Mouse (Mus musculus): ENCODE data around the gene Mark3.

Mark3 gene

GRCm38 (mm10) chr12:111560286-111560685 lies 14.0 kb upstream of the Mark3 start:
- DNase-seq (ENCODE audit: low spot score), result no peak

DNA sequence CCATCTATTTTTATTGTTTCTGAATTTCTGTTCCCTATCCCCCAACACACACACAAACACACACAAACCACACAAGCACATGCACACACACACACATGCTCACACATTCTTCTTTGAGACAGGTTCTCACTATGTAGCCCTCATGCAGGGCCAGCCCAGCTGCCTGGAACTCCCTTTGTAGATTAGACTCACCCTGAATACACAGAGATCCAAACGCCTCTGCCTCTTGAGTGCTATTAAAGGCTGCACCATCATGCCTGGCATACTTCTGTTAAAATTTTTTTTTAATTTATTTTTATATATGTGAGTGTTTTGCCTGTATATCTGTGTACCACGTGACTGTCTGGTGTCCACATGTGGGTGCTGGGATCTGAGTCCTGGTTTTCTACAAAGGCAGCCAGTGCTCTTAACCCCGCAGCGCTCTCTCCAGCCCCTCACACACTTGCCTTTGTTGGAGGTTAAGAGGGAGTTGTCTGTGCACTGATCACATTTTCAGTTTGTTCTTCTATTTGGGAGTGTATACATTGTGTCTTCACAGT lies 12.0 kb upstream of the Mark3 start:
- DNase-seq (ENCODE audit: low spot score), result no peak

DNA sequence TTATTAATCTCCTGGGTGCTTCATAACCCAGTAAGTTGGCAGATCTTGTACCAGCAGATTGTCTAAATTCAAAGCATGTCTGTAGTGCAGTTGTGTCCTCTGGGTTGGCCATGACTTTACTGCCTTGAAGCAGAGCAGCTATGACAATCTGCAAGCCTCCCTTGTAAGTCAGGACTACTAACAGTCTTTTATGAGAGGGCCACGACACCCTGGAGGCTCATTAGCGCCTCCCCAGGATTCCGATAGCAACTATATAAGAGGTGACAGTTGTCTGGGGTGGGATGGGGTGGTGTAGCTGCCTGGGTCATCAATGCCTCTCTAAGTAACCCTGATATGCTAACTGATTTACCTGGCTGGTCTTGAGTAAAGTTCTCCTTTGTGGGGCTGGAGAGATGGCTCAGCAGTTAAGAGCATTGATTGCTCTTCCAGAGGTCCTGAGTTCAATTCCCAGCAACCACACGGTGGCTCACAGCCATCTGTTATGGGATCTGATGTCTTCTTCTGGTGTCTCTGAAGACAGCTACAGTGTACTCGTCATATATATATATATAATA lies 11.2 kb upstream of the Mark3 start:
- DNase-seq (ENCODE audit: low spot score), result no peak

- DNase-seq (ENCODE audit: low spot score), result no peak
Observed at GRCm38 (mm10) chr12:111565363-111565762, 9.0 kb upstream of the Mark3 start.

DNA sequence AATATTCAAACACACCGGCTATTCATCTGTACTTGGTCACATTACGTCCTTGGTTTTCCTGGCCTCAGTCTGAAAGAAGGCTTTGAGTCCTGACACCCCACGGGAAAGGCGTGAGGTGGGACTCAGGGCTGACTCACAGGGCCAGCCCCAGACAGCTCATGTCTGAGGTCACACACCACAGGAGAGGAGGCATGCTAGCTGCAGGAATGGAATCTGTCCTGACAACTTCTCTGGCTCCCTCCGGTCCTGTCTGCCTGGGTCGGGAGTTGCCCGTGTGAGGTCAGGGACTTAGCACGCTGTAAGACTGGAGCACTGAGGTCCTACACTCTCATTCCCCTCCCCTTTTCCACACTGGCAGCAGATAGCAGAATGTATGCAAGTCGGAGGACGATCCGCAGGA lies 5.5 kb upstream of the Mark3 start:
- DNase-seq (ENCODE audit: low spot score), result peak; percentile 48

DNA sequence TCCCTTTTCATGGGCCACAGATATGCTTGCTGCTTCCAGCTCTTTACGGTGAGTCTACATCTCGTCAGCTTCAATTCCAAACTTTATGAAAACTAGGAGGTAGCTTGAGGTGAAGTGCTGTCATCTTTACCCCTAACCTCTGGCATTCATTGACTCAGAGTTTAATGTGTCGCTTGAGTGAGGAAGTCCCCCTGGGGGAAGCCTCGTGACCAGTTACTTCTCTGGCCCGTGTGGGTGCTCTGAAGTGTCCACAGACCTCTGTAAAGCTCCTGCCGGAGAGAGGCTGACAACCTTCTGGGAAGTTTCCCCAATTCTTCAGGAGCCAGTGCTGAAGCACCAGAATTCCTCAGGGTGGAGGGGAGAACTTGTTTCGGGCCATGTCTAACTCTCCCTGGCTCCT lies 1.9 kb upstream of the Mark3 start:
- DNase-seq (ENCODE audit: low spot score), result no peak

DNA sequence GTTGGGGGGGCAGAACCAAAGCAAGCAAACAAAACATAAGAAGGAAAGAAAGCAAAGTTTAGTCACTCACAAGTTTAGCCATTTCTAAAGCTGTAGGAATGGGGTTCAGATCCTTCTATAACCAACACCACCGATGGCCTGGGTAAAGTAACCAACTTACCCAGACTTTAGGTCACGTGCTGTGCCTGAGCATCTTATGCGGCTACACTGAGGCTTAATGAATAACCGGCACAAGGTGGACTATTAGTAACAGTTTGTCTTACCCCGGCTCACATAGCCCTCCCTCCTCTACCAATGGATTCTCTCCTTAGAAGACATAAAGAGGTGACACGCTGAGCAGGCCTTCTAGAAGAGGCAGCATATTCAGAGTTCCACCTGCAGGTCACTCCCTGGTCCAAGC lies 1.0 kb upstream of the Mark3 start:
- DNase-seq (ENCODE audit: low spot score), result no peak

DNA sequence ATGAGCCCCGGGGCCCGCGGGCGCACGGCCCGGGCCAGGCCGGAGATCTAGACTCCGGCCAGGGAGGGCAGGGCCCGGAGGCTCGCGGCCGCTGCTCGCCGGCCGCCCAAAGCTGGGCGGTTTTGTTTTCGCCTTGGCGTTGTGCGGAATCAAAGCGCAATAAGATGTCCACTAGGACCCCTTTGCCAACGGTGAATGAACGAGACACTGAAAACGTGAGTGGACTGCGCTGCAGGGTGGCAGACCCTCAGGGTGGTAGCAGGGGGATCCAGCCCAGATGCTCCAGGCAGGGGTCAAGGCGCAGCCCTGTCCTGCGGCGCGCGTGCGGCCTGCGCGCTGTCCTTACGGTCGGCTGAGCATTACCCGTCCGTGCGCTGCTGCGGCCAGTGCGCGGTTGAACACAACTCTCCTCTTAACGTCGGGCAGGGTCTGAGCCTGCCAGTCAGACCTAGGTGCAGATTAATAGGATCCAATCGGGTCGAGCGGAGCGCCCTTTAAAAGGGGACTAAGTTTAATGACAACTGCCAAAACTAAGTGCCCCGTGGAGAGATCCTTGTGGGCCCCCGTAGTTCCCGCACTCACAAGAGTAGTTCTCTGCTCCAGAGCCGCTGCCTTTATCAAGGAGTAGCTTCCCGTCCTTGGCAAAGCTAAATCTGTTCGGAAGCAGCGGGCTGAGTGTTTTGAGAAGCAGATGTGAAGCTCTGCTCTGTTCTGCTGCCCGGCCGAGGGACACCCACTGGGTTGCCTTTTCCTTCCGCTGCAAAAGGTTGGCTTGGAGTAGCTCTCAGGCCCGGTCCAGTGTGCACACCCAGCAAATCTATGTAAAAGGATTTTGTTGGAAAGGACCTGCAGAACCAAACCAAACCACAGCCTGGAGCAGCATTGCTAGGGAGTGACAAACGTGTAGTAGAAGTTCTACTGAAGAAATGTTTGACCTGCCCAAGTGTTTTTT lies 840 bp downstream of the Mark3 start:
- peak; percentile 31 for DNase-seq (ENCODE audit: low spot score)

GRCm38 (mm10) chr12:111583058-111583457 lies 8.7 kb downstream of the Mark3 start:
- DNase-seq (ENCODE audit: low spot score), result no peak

GRCm38 (mm10) chr12:111584401-111584800 lies 10.1 kb downstream of the Mark3 start:
- no peak for DNase-seq (ENCODE audit: low spot score)

- DNase-seq (ENCODE audit: low spot score), result no peak
Observed at GRCm38 (mm10) chr12:111587252-111587651, 12.9 kb downstream of the Mark3 start.

DNA sequence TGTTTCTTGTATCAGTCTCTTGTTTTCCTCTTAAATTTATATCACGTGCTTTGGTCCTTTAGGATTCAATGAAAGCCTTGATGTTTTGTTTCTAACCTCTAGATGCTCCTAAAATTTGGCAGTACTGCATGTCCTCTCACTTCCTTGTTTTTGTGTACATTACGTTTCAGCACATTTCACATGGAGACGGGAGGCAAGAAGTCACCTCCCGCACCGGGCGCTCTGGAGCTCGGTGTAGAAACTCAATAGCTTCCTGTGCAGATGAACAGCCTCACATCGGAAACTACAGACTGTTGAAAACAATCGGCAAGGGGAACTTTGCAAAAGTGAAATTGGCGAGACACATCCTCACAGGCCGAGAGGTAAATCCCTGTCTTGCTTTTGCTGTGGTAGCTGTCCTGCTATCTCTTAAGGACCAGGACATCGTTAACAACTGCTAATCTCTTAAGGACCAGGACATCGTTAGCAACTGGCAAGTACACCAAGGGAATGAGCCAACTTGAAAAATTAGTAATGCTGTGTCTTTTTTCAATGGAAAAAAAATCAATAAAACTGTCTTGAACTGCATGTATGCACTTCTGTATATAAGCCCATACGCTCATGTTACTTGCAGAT lies 18.2 kb downstream of the Mark3 start:
- no peak for DNase-seq (ENCODE audit: low spot score)

GRCm38 (mm10) chr12:111593775-111594174 lies 19.5 kb downstream of the Mark3 start:
- no peak for DNase-seq (ENCODE audit: low spot score)

GRCm38 (mm10) chr12:111597310-111597709 lies 23.0 kb downstream of the Mark3 start:
- no peak for DNase-seq (ENCODE audit: low spot score)

DNA sequence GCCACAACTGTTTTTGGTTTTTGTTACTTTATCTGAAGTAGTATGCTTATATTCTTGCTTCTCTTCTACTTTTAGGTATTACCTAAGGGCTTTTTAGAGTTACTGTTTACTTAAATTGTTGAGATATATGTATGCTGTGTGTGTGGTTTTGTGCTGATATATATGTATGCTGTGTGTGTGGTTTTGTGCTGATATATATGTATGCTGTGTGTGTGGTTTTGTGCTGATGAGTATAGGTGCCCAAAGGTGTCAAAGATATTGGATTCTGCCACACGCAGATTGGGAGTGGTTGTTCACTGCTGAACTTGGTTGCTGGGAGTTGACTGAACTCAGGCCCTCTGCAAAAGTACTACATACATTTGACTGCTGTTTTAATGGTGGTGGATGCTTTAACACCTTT lies 24.6 kb downstream of the Mark3 start:
- no peak for DNase-seq (ENCODE audit: low spot score)

- no peak for DNase-seq (ENCODE audit: low spot score)
Observed at GRCm38 (mm10) chr12:111599640-111600039, 25.3 kb downstream of the Mark3 start.

GRCm38 (mm10) chr12:111603871-111604270 lies 29.5 kb downstream of the Mark3 start:
- no peak for DNase-seq (ENCODE audit: low spot score)

GRCm38 (mm10) chr12:111605619-111606018 lies 31.3 kb downstream of the Mark3 start:
- DNase-seq (ENCODE audit: low spot score), result no peak

DNA sequence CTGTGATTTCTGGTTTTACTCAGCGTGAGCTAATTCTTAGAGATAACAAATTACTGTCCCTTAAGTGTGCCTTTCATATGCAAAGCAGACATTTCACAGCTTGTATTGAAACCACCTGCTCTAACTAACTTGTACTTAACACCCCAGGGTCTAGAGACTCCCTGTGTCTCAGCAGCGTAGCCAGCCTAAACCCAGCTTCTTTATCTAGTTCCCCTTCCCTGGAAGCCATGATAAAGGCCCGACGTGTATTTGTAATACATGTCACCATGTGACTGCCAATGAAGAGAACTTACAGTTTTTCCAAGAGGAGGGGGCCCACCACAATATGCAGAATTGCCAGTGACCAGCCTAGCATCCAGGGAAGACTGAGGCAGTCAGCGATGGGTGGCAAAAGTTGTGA lies 33.7 kb downstream of the Mark3 start:
- DNase-seq (ENCODE audit: low spot score), result no peak

DNA sequence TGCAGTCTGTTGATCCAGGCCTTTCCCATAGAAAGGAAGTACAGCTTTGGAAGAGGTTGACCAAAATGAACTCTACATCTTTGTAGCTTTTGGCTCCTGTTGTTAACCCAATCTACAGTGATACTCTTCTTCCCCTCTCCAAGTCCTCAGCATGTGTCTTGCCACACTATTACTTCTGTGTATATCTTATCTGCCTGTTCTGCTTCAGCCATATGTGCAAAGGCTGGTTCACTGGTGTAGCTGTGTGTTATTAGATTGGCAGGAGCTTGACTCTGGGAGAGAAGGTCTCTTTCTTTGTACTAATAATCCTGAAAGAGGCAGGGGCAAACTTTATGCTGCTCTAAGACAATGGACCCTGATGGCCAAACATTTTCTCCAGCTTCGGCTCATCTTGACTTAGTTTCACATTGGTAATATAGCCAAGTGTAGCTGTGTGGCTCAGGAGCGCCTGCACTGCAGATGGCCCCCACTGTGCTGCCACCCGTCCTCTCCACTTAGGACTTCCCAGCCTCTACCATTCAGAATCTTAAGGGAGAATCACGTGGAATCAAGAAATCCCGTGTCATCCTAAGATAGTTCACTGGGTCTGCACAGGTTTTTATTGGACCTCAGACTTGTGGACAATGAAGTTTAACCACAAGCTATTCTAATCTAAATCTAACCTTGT lies 40.3 kb downstream of the Mark3 start:
- DNase-seq (ENCODE audit: low spot score), result no peak

- DNase-seq (ENCODE audit: low spot score), result no peak
Observed at GRCm38 (mm10) chr12:111618266-111618665, 43.9 kb downstream of the Mark3 start.

DNA sequence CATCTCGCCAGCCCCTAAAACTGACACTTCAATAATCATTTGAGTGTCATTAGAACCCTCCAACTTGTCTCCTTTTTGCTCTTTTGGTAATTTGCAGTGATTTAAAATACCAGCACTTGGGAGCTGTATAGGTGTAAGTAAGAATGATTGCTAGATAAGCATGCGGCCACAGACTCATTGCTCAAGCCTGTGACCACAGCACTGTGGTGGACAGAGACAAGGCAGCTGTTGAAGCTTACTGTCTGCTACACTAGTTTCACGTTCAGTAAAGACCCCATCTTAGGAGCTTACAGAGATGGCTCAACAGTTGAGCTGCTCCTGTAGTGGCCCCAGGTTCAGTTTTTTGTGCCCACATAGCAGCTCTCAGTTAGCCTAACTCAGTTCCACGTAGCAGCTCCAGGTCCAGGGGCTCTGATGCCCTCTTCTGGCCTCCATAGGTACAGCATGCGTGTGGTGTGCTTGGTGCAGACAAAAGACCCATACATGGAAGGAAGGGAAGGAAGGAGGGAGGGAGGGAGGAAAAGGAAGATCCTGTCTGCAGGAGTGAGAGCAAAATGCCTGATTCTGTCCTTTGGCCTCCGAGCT lies 73.8 kb downstream of the Mark3 start:
- DNase-seq (ENCODE audit: low spot score), result peak; percentile 59
